Mouse (Mus musculus): ENCODE measurements around the gene Olfr480.

Olfr480 gene

GRCm38 (mm10) chr7:108067246-108067645 is at the start of gene Olfr480:
Gene Olfr480 (minus strand): TSS chr7:108067346.
- DNase-seq (ENCODE audit: low read depth, low spot score), result no peak

- DNase-seq (ENCODE audit: low read depth, low spot score), result no peak
These were observed 33.4 kb upstream of the Olfr480 start, which contains the start of gene Olfr483 for GRCm38 (mm10) chr7:108100549-108100948. Gene Olfr483 (plus strand): TSS chr7:108100849.

- DNase-seq (ENCODE audit: low read depth, low spot score), result no peak
These were observed 30.3 kb upstream of the Olfr480 start, which contains the start of gene Olfr482 for GRCm38 (mm10) chr7:108097486-108097885. Gene Olfr482 (minus strand): TSS chr7:108097586.

GRCm38 (mm10) chr7:108079555-108079954 is 12.4 kb upstream of the Olfr480 start, which contains the start of gene Olfr481:
Gene Olfr481 (plus strand): TSS chr7:108079855.
- DNase-seq (ENCODE audit: low read depth, low spot score), result no peak

DNA sequence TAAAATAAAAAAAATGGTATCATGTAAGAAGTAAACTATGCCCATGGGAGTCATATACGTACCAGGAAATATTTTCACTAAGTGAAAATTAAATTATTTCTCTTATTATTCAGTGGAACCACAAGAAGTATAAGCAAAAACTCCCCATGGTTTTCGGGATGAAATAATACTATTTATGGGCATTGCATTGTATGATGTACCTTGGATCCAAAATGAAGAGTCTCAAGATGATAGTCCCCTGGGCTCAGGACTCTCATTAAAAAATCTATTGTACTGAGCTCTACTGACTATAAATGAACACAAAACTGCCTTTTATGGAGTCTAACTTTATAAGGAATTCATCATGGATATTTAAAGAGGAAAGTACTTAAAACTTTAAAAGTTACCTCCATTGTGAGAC is 16.8 kb downstream of the Olfr480 start, which contains the start of gene Olfr479:
Gene Olfr479, plus strand, starts transcription at position 301 of the 400 bp plus-strand sequence.
- no peak for DNase-seq (ENCODE audit: low read depth, low spot score)

- no peak for DNase-seq (ENCODE audit: low read depth, low spot score)
These were observed 33.3 kb downstream of the Olfr480 start, which contains the start of gene Olfr478 for GRCm38 (mm10) chr7:108033889-108034288. Gene Olfr478 (minus strand): TSS chr7:108033989.
